Mouse (Mus musculus): ENCODE measurements around the gene Rhbdd3.

DNA sequence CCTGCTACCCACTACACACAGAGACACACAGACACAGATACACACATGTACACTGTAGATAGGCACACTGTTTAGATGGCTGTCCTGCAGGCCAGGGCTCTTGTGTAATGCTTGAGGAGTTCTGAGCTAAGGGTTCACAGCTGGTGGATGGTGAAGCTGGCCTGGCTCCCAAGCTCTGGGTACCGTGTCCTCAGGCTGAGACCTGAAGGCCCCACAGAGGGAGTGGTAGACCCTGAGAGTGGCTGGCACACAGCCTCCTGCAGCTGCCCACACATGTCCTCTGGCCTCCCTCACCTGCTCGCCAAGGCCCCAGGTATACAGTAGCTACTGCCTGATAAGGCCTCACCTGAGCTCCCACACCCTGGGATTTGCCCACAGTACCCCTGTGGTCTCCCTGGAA is 43.2 kb downstream of the Rhbdd3 start:
- no peak for TF ChIP-seq POLR2A (IDR thresholded peaks at IDR 0.05; ENCODE audit: borderline replicate concordance, extremely low read depth, low read depth, low read length)
- TF ChIP-seq CTCF (IDR thresholded peaks at IDR 0.05; ENCODE audit: insufficient read depth, low read length): no peak

Data from lung, adult 2 months (tissue).